Mouse (Mus musculus): ENCODE measurements around the gene Cnn2. TPM values are rescaled to one million over a fixed set of nuclear protein-coding genes. Genes with fewer than 3 reads are reported as not detected.
A peak's percentile ranks its signal among the peaks of the same experiment; 100 is the strongest.

Gene Cnn2
- polyA plus RNA-seq, 1 experiment from 2014 or later = 43.7 TPM

DNA sequence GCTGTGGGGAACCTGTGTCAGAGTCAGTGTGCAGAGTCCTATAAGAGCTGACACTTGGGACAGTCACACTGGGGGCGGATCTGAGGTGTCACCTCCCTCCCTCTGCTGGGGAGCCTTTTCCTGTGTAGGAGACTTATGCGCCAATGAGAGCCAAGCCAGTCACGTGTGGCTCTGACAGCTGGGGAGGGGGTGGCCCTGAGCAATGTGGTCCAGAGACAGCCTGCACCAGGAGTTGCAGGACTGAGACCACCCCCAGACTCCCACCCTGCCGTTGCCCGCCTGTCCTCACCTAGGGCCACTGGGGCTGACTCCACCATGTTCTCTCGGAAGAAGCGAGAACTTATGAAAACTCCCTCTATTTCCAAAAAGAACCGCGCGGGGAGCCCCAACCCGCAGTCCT is 28.1 kb downstream of the Cnn2 start, which contains the start of gene Arhgap45:
TSS of gene Arhgap45 (plus strand) at position 143 of the 400 bp plus-strand sequence.
- Histone ChIP-seq H3K4me1 (replicated peaks) (0 out of 2 replicates have a peak, but pooled peaks cover 6% of the 10 kb centered on the region), H3K36me3 (peaks cover 26% of the 10 kb centered on the region), H3K4me3 (no peak within 1 kb of the TSS), H3K27ac (no peak within 1 kb of the TSS), H3K4me2 (no peak within 1 kb of the TSS), H3K9ac (no peak within 1 kb of the TSS; the same call in 1 of the 2 replicates), H3K9me3 (peaks cover 4% of the 10 kb centered on the region; the same call in 1 of the 2 replicates), H3K27me3 (peaks cover 95% of the 10 kb centered on the region)
- WGBS = 73% methylated on average over 11 of the region's 11 CpGs
- no peak for ATAC-seq (ENCODE audit: low FRiP score)

DNA sequence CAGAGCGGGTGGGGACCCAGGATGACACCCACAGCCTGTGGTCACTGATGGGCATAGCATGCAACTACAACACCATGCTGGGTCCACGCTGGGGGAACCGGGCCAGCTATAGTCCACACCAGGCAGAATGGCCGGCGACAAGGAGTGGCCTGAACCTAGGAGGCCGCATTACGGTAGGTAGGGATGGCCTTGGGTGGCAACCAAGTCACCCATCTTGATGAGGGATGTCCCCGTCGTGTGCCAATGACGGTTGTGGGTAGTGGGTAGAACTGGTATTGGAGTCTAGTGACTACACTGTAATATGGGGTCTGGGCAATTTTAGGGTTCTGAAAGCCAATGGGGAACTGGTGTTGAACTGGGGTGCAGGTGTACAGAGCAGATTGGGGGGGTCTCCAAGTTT is 28.5 kb downstream of the Cnn2 start:
- peaks cover 22% of the 10 kb centered on the region for H3K36me3 ChIP-seq
- H3K4me3 ChIP-seq = no peak overlapping the region
- peaks cover 91% of the 10 kb centered on the region for H3K27me3 ChIP-seq
- H3K4me1 ChIP-seq (replicated peaks) = 0 out of 2 replicates have a peak, but pooled peaks cover 6% of the 10 kb centered on the region
- 89% methylated on average over 10 of the region's 10 CpGs for WGBS
- H3K27ac ChIP-seq = no peak overlapping the region
- H3K9ac ChIP-seq = no peak overlapping the region
- H3K9me3 ChIP-seq = no peaks in the 10 kb centered on the region
- ATAC-seq (ENCODE audit: low FRiP score) = no peak
- H3K4me2 ChIP-seq = no peak overlapping the region

DNA sequence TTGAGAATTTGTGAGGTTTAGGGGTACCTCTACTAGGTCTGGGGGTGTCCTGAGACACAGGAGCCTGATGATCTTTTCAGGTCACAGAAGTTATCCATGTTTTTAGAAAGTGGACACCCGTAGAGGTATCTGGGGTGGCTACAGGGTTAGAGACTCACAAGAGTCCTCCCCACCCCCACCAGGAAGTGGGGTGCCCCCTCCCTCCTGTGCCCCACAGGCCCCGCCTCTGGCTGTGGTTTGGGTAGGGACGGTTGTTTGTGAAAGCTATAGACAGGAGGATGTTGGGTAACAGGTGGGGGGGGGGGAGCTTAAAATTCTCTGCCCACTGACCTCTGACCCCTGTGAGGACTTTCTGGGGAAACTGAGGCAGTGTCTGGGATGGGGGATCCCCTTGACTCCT is 29.0 kb downstream of the Cnn2 start:
- 84% methylated on average over 3 of the region's 3 CpGs for WGBS
- H3K4me2 ChIP-seq = no peak overlapping the region
- no peak overlapping the region for H3K9ac ChIP-seq
- H3K27me3 ChIP-seq = peaks cover 87% of the 10 kb centered on the region
- no peaks in the 10 kb centered on the region for H3K9me3 ChIP-seq
- peaks cover 18% of the 10 kb centered on the region for H3K36me3 ChIP-seq
- ATAC-seq (ENCODE audit: low FRiP score) = no peak
- H3K27ac ChIP-seq = no peak overlapping the region
- 0 out of 2 replicates have a peak, but pooled peaks cover 6% of the 10 kb centered on the region for H3K4me1 ChIP-seq (replicated peaks)
- no peak overlapping the region for H3K4me3 ChIP-seq

DNA sequence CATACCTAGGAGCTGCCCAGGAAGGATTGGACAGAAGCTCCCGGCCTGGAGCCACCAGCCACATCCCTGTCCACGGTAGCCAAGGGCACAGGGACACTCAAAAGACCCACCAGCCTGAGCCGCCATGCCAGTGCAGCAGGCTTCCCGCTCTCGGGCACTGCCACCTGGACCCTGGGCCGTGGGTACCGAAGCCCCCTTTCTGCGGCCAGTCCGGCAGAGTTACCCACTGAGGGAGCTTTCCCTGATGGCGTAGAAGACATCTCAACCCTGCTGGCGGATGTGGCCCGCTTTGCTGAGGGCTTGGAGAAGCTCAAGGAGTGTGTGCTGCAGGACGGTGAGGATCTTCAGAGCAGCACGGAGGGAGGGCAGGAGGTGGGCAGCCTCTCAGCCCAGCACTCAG is 29.4 kb downstream of the Cnn2 start:
- WGBS = 86% methylated on average over 14 of the region's 14 CpGs
- Histone ChIP-seq H3K27me3 (peaks cover 83% of the 10 kb centered on the region), H3K4me3 (no peak overlapping the region)

DNA sequence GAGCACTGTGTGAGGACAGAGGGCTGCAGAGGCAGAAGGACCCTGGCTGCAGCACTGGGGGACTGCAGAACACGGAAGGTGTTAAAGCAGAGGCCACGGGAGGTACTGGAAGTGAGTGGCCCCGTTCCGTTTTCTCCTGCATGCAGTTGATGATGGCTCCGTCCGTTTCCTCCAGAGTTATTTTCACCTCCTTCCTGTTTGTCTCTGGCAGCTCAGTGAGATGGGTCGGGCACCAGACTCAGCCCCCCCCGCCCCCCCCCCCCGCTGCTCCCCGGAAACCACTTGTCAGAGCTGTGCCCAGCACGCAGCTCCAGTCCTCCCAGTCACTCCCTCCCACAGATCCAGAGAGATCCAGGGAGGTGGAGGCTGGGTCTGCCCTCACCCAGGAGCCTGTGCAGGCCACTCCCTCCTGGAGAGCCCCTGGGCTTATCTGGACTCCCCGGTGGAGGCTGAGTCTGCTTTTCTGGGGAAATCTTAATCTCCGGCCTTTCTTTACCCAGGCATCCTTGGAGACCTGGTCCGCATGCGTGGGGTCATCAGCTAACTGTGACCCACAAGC is 30.4 kb downstream of the Cnn2 start:
- Histone ChIP-seq H3K27ac (no peak overlapping the region), H3K27me3 (peaks cover 72% of the 10 kb centered on the region), H3K36me3 (peaks cover 9% of the 10 kb centered on the region), H3K4me2 (no peak overlapping the region; the same call in 1 of the 2 replicates), H3K9me3 (no peaks in the 10 kb centered on the region), H3K9ac (no peak overlapping the region), H3K4me3 (no peak overlapping the region), H3K4me1 (replicated peaks) (0 out of 2 replicates have a peak, but pooled peaks cover 6% of the 10 kb centered on the region)
- WGBS = 7% methylated on average over 15 of the region's 15 CpGs
- no peak for ATAC-seq (ENCODE audit: low FRiP score)

More for the DNA sequence above, 29.4 kb downstream of the Cnn2 start:
- ATAC-seq (ENCODE audit: low FRiP score) = no peak
- H3K9ac ChIP-seq = no peak overlapping the region
- H3K4me1 ChIP-seq (replicated peaks) = 0 out of 2 replicates have a peak, but pooled peaks cover 6% of the 10 kb centered on the region
- H3K4me2 ChIP-seq = no peak overlapping the region
- peaks cover 16% of the 10 kb centered on the region for H3K36me3 ChIP-seq
- no peak overlapping the region for H3K27ac ChIP-seq
- H3K9me3 ChIP-seq = no peaks in the 10 kb centered on the region

DNA sequence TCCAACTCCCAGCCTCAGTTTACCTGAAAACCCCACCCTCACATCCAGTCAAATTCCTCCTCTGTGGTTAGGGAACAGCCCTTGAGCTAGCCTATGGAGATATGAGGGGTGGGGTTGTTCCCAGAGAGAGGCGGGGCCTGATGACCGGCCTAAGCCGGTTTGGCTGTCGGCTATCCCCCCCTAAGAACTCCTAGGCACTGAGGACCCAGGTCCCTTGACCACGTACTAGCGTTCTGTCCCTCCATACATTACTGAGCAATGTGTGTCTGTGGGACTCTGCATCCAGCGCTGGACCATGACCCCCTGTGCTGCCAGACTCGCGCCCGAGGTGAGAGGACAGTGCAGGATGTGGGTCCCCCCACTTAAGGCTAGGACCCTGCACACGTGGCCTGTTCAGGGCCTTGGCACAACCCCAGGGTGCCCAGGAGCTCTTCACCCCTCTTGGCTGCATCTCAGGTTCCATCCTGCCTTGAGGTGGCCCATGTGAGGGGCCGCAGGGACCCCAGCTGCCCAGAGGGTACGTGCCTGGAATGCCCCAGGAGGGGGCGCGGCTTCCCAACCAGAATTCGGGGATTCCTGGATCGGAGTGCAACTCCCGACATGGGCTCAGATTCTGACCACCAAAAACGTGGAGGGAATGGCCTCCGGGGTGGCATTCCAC is 31.2 kb downstream of the Cnn2 start:
- Histone ChIP-seq H3K36me3 (peaks cover 3% of the 10 kb centered on the region; the same call in 1 of the 2 replicates), H3K27ac (no peak overlapping the region), H3K4me1 (replicated peaks) (0 out of 2 replicates have a peak, but pooled peaks cover 6% of the 10 kb centered on the region), H3K9ac (peak overlapping the region; percentile 46; the same call in 1 of the 2 replicates), H3K4me3 (peak overlapping the region; percentile 11; the same call in 1 of the 2 replicates), H3K4me2 (0 out of 2 replicates have a peak overlapping the region, but pooled peaks have one; percentile 19), H3K9me3 (no peaks in the 10 kb centered on the region), H3K27me3 (peaks cover 64% of the 10 kb centered on the region)
- WGBS = 7% methylated on average over 20 of the region's 20 CpGs
- ATAC-seq (ENCODE audit: low FRiP score) = no peak; the same call in 1 of the 2 replicates

DNA sequence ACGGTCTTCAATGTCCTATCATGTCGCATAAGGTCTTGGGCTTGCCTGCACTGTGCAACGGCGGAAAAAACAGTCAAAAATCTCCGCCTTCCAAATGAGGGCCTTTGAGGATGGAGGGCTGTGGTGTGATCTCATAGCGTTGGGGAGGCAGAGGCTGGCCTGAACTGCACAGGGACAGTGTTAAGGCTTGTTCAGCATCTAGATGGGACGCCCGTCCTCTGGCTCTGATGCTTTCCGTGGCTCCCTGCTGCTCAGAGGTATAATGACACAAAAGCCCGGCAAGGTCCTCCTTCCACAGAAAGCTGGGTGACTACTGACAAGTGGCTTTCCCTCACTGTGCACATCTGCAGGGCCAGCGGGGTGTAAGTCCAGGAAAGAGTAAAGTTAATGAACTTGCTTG is 31.8 kb downstream of the Cnn2 start:
- no peak for ATAC-seq (ENCODE audit: low FRiP score)
- H3K27me3 ChIP-seq = peaks cover 58% of the 10 kb centered on the region
- peak overlapping the region; percentile 46; the same call in 1 of the 2 replicates for H3K9ac ChIP-seq
- H3K4me2 ChIP-seq = no peak overlapping the region
- no peaks in the 10 kb centered on the region for H3K9me3 ChIP-seq
- 25% methylated on average over 11 of the region's 11 CpGs for WGBS
- no peaks in the 10 kb centered on the region for H3K36me3 ChIP-seq
- 0 out of 2 replicates have a peak, but pooled peaks cover 6% of the 10 kb centered on the region for H3K4me1 ChIP-seq (replicated peaks)
- H3K4me3 ChIP-seq = no peak overlapping the region
- H3K27ac ChIP-seq = no peak overlapping the region

DNA sequence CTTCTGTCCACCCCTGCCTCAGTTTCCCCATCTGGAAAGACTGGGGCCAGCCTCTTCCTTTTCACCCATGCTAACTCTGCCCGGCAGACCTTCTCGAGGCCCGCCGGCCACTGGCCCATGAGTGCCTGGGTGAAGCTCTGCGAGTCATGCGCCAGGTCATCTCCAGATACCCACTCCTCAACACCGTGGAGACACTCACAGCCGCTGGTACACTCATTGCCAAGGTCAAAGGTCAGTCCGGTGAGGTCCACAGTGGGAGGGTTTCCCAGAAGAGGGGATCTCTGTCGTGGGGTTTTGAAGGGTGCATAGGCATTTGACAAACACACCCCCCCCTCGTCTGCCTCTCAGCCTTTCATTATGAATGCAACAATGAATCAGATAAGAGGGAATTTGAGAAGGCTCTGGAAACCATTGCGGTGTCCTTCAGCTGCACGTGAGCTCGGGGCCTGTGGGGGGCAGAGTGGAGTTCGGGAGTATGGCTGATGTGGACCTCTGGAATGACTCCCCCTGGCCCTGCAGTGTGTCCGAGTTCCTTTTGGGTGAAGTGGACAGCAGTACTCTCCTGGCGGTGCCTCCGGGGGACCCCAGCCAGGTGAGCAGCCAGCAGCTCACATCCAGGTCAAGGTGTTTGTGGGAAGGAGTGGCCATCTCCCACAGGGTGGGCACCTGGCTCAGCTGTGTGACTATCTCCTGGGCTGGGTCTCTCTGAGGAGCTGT is 32.4 kb downstream of the Cnn2 start:
- Histone ChIP-seq H3K9ac (no peak overlapping the region), H3K9me3 (no peaks in the 10 kb centered on the region), H3K36me3 (no peaks in the 10 kb centered on the region), H3K27me3 (peaks cover 53% of the 10 kb centered on the region), H3K4me1 (replicated peaks) (0 out of 2 replicates have a peak, but pooled peaks cover 6% of the 10 kb centered on the region), H3K4me3 (no peak overlapping the region), H3K27ac (no peak overlapping the region), H3K4me2 (no peak overlapping the region)
- ATAC-seq (ENCODE audit: low FRiP score) = no peak
- WGBS = 89% methylated on average over 18 of the region's 18 CpGs

DNA sequence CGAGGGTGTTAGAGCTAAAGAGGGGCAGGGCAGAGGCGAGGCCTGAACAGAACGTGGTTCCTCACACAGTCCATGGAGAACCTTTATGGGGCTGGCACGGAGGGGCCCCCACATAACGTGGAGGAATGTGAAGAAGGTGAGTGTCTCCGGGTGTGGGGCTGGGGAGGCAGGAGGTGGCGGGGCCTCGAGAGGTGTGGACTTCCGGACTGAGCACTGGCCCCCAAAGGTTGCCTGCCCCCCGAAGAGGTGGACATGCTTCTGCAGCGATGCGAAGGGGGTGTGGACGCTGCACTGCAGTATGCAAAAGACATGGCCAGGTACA is 32.9 kb downstream of the Cnn2 start:
- no peak overlapping the region for H3K4me2 ChIP-seq
- H3K9ac ChIP-seq = no peak overlapping the region
- no peaks in the 10 kb centered on the region for H3K36me3 ChIP-seq
- H3K9me3 ChIP-seq = no peaks in the 10 kb centered on the region
- 0 out of 2 replicates have a peak, but pooled peaks have one; percentile 6 for ATAC-seq (ENCODE audit: low FRiP score)
- 95% methylated on average over 13 of the region's 13 CpGs for WGBS
- H3K4me1 ChIP-seq (replicated peaks) = 0 out of 2 replicates have a peak, but pooled peaks cover 6% of the 10 kb centered on the region
- H3K4me3 ChIP-seq = no peak overlapping the region
- no peak overlapping the region for H3K27ac ChIP-seq
- peaks cover 48% of the 10 kb centered on the region for H3K27me3 ChIP-seq

DNA sequence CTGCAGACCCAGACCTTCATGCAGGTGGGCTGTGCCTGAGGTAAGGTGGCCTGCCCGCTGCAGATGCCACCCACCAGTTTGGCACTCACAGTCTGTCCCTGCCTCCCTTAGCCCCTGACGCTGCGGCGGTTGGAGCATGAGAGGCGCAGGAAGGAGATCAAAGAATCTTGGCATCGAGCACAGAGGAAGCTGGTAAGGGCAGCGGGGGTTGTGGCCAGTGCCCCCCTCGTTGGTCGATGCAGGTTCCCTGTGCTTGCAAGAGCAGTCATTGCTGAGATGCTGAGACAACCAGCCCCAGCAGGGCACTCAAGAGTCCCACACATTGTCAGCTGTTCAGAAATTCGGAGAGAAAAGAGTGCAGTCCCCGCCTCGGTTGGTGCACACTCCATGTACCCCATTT is 33.8 kb downstream of the Cnn2 start:
- H3K4me2 ChIP-seq = no peak overlapping the region
- H3K9ac ChIP-seq = no peak overlapping the region
- H3K9me3 ChIP-seq = no peaks in the 10 kb centered on the region
- no peak for ATAC-seq (ENCODE audit: low FRiP score)
- H3K4me3 ChIP-seq = no peak overlapping the region
- no peaks in the 10 kb centered on the region for H3K36me3 ChIP-seq
- H3K27me3 ChIP-seq = peaks cover 39% of the 10 kb centered on the region
- no peak overlapping the region for H3K27ac ChIP-seq
- 0 out of 2 replicates have a peak, but pooled peaks cover 6% of the 10 kb centered on the region for H3K4me1 ChIP-seq (replicated peaks)
- 91% methylated on average over 12 of the region's 12 CpGs for WGBS

DNA sequence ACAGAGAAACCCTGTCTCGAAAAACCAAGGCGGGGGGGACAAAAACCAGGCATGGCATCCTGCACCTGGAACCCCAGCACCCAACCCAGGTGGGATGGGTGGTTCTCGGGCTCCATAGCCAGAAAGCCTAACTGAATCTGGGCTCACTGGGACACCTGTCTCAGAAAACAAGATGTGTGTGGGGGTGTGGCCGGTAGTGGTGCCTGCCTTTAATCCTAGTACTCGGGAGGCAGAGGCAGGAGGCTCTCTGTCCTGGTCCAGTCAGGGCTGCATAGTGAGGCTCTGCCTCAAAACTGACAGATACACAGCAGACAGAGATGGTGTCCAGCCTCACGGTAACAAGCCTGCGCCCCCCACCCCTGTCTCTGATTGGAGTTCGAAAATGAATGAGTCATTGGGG is 34.4 kb downstream of the Cnn2 start:
- WGBS = 95% methylated on average over 8 of the region's 8 CpGs
- ATAC-seq (ENCODE audit: low FRiP score) = no peak
- H3K9ac ChIP-seq = no peak overlapping the region
- no peak overlapping the region for H3K4me2 ChIP-seq
- H3K36me3 ChIP-seq = no peaks in the 10 kb centered on the region
- no peak overlapping the region for H3K4me3 ChIP-seq
- peaks cover 32% of the 10 kb centered on the region for H3K27me3 ChIP-seq
- no peak overlapping the region for H3K27ac ChIP-seq
- 0 out of 2 replicates have a peak, but pooled peaks cover 6% of the 10 kb centered on the region for H3K4me1 ChIP-seq (replicated peaks)
- no peaks in the 10 kb centered on the region for H3K9me3 ChIP-seq

DNA sequence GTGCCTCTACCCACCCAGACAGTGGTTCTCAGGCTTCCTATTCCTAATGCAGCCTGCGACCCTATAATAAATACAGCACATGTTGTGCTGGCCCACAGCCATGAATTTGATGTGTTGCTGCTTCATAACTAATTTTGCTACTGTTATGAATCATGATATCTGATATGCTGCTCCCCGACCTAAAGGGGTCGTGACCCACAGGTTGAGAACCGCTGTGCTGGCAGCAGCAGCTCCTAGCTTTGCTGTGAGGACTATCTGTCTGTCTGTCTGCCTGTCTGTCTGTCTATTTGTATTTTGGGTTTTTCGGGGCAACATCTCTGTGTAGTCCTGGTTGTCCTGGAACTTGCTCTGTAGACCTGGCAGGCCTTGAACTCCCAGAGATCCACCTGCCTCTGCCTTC is 35.4 kb downstream of the Cnn2 start:
- Histone ChIP-seq H3K4me2 (no peak overlapping the region), H3K36me3 (no peaks in the 10 kb centered on the region), H3K27ac (no peak overlapping the region), H3K9ac (no peak overlapping the region), H3K27me3 (peaks cover 26% of the 10 kb centered on the region), H3K4me1 (replicated peaks) (0 out of 2 replicates have a peak, but pooled peaks cover 6% of the 10 kb centered on the region), H3K4me3 (no peak overlapping the region), H3K9me3 (no peaks in the 10 kb centered on the region)
- ATAC-seq (ENCODE audit: low FRiP score) = no peak
- 86% methylated on average over 5 of the region's 5 CpGs for WGBS
